Mouse (Mus musculus): ENCODE results near the gene Magi1.

DNA sequence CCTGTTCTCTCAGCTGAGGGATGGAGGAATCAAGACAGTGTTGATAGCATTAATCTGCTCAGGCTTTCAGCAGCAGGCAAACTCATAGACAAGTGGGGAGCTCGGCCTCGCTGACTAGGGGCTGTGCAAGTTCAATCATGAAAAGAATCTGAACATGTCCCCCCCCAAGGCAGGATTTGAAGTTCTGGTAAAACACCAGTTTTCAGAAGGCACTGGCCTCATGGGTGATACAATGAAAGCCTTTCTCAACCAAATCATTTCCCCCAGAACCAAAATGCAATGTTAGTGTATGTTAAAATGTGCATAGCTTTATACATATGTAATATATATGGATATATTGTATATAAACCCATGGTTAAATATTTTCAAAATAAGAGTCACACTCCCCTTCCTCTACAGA, 372.3 kb downstream of the Magi1 start:
- TF ChIP-seq POLR2A (IDR thresholded peaks at IDR 0.05; ENCODE audit: borderline replicate concordance, extremely low read depth, insufficient read depth, insufficient read length, poor library complexity, severe bottlenecking) (no peak), CTCF (IDR thresholded peaks at IDR 0.05; ENCODE audit: borderline replicate concordance, extremely low read depth, insufficient read depth, insufficient read length) (no peak)

Data from brain, embryonic 14.5 days (tissue).